Comparison of ENCODE assay signal across 18 mouse cellular contexts in genomic region chr5:57595924-57596323, GRCm38 (mm10).
DNase-seq lines count a peak whose midpoint lies in the region.
"Had no signal": no experiment of that assay in that cellular context is flagged by ENCODE, and none has a peak within 500 bp of the region (broad histone marks: within the 10 kb centered on the region; RNA-seq: fewer than 3 reads in every experiment).

No protein-coding gene starts in this region.

- DNase-seq in frontal cortex, adult 2 months (ENCODE audit: extremely low spot score in 1 of 2, low spot score in 1 of 2), result peak; percentile 10 to 52
- DNase-seq in frontal cortex, postnatal 10 days (ENCODE audit: low spot score in 2 of 2), result no peak
- peak; percentile 22 for DNase-seq in layer of hippocampus, adult 9-10 months (ENCODE audit: low spot score)
- no peak for DNase-seq in layer of hippocampus, postnatal 36 days
- DNase-seq in Muller cell, postnatal 12 days (ENCODE audit: inconsistent ontology term), result peak; percentile 54
- DNase-seq in fibroblast of lung, adult 2 months (ENCODE audit: low read depth), result peak; percentile 17
- no peak for DNase-seq in retina, embryonic 14.5 days (ENCODE audit: low spot score)
- DNase-seq in thymus, postnatal 25 days, result no peak
- DNase-seq: adrenal gland, adult 8-10 months; cerebellum, adult 2 months; cerebellum, postnatal 25 days; gastrocnemius, postnatal 14 days; kidney, adult 18-20 months; kidney, postnatal 4 days; liver; lung, postnatal 4 days; midbrain, embryonic 14.5 days; thymus, postnatal 36 days had no signal

Comparison
In these comparisons a context has a peak if more than half of its experiments do, and no peak if none do; other contexts are left out.
1. DNase-seq: peak in frontal cortex, adult 2 months (2 of 2), layer of hippocampus, adult 9-10 months (single experiment), Muller cell, postnatal 12 days (single experiment) and fibroblast of lung, adult 2 months (single experiment); none in frontal cortex, postnatal 10 days (0 of 2), layer of hippocampus, postnatal 36 days (0 of 2), retina, embryonic 14.5 days (single experiment) and thymus, postnatal 25 days (single experiment).